Mouse (Mus musculus) limb, embryonic 14.5 days (tissue): Measurements from ENCODE around the gene Tgm1. TPM values are rescaled to one million over a fixed set of nuclear protein-coding genes. Genes with fewer than 3 reads are reported as not detected.

Experiments
- ATAC-seq: fragments of 200-750 bp; cut with Nextera tagmentation; 2 replicates; pipeline ENCODE4 v1.8.0; 2017; ENCODE audit warnings: low read depth, moderate number of reproducible peaks, moderate TSS enrichment; ENCODE audit not compliant: low FRiP score
- DNase-seq: peaks from one replicate; pipeline ENCODE4 v3.0.0-alpha.2; 2015; ENCODE audit warnings: low spot score
- H3K27ac ChIP-seq: fragments of 300-500 bp; sonication (generic); replicated peaks from 2 replicates; pipeline ENCODE4 v1.5.1; 2014; ENCODE audit warnings: low read depth, mild to moderate bottlenecking, low read length, moderate library complexity, mixed read lengths
- H3K27me3 ChIP-seq: fragments of 300-500 bp; sonication (generic); 2 replicates; pipeline ENCODE4 v1.6.1; 2014; ENCODE audit warnings: low read length, mixed read lengths; ENCODE audit not compliant: control insufficient read depth, insufficient read depth
- H3K36me3 ChIP-seq: fragments of 300-500 bp; sonication (generic); 2 replicates; pipeline ENCODE4 v1.6.1; 2014; ENCODE audit warnings: mild to moderate bottlenecking, low read length, moderate library complexity, mixed read lengths; ENCODE audit not compliant: control insufficient read depth, insufficient read depth
- H3K4me1 ChIP-seq: fragments of 300-500 bp; sonication (generic); 2 replicates; pipeline ENCODE4 v1.6.1; 2014; ENCODE audit warnings: antibody characterized with exemption, low read length, mixed read lengths; ENCODE audit not compliant: control insufficient read depth, insufficient read depth
- H3K4me2 ChIP-seq: fragments of 300-500 bp; sonication (generic); replicated peaks from 2 replicates; pipeline ENCODE4 v1.6.1; 2014; ENCODE audit warnings: low read depth, mild to moderate bottlenecking, low read length, moderate library complexity; ENCODE audit not compliant: severe bottlenecking
- H3K4me3 ChIP-seq: fragments of 300-500 bp; sonication (generic); replicated peaks from 2 replicates; pipeline ENCODE4 v1.5.1; 2014; ENCODE audit warnings: low read length
- H3K9ac ChIP-seq: fragments of 300-500 bp; sonication (generic); 2 replicates; pipeline ENCODE4 v1.6.1; 2014; ENCODE audit warnings: mild to moderate bottlenecking, low read depth, low read length, moderate library complexity; ENCODE audit not compliant: severe bottlenecking
- H3K9me3 ChIP-seq: fragments of 300-500 bp; sonication (generic); 2 replicates; pipeline ENCODE4 v1.6.1; 2016; ENCODE audit warnings: low read length; ENCODE audit not compliant: control insufficient read depth
- POLR2A ChIP-seq: fragments of 200-500 bp; IDR thresholded peaks from 2 replicates; pipeline ENCODE4 v1.8.0; 2012; ENCODE audit warnings: inconsistent platforms, mild to moderate bottlenecking, moderate library complexity, borderline replicate concordance; ENCODE audit not compliant: insufficient read depth, insufficient read length; ENCODE audit errors: extremely low read depth
- WGBS: fragments of 180-500 bp; shearing (Covaris S2); extraction: QIAGEN DNeasy Blood & Tissue Kit; methylation state at CpG from one replicate; pipeline ENCODE4 v1.1.7; 2014; 5-methylcytosine and 5-hydroxymethylcytosine counted together
- polyA plus RNA-seq, 2 experiments: library from polyadenylated mRNA; depleted of rRNA in 1 of 2; stranded (reverse) in 1 of 2; unstranded in 1 of 2; fragments of >200 nt; fragmentation: Nextera tagmentation in 1 of 2; extraction: Ambion mirVana in 1 of 2; gene quantifications; 2 replicates each; pipeline versions ENCODE4 v1.2.1 to v1.2.3; 2012 to 2014

Gene Tgm1
- polyA plus RNA-seq, 2 experiments: 17.7 to 21.2 TPM

DNA sequence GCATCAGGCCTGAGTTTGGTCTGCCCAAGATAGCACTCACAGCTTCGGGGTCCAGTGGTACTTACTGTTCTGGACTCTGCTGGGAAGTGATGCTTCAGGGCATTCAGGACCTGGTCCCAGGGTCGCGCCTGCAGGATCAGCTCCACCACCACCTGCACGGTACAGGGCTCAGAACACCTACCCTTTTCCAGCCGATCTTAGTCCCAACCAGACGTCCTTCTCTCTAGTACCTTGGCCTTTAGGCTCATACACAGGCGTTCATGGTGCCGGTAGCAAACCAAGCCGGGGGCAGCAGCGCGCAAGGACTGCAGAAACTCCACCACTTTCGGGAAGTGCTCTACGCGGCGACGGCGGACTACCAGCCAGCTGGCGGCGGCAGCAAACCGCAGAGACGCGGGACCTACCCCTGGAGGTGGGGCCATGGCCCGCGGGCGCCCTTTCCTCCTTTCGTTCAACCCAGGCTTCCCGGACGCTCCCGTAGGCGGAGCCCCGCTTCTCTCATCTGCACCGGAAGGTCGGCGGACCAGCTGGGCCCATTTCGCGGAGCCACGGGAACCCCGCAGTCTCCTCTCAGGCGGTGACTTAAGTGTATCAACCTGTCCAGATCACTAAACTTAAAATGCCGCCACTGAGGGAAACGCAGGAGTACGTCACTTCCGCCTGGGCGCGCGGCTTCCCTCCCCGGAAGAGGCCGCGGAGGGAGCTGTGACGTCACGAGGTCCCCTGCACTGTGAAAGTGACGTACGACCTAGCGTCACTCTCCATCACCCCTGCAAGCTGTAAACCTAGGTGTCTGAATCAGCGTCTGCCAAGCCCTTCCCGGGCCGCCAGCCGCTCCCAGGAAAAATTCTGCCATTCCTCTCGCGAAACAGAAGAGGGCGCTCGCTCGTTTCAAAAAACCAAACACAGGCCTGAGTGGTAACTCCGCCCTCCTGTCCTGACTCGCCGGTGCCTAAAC, 32.3 kb downstream of the Tgm1 start, which contains the start of gene Tinf2:
Gene Tinf2 (minus strand): TSS at position 661 of the 958 bp plus-strand sequence.
- no peaks in the 10 kb centered on the region for H3K9me3 ChIP-seq
- ATAC-seq: peak; percentile 97
- H3K27ac ChIP-seq: peak within 1 kb of the TSS; percentile 85
- H3K36me3 ChIP-seq: peaks cover 43% of the 10 kb centered on the region
- under 1% methylated on average over 60 of the region's 66 CpGs for WGBS
- 0 out of 2 replicates have a peak, but pooled peaks have one; percentile 39 for TF ChIP-seq POLR2A
- peaks cover 3% of the 10 kb centered on the region; the same call in 1 of the 2 replicates for H3K4me1 ChIP-seq
- peak within 1 kb of the TSS; percentile 74 for H3K4me3 ChIP-seq
- H3K9ac ChIP-seq: peak within 1 kb of the TSS; percentile 74
- no peaks in the 10 kb centered on the region for H3K27me3 ChIP-seq
- DNase-seq: peak; percentile 97
- peak within 1 kb of the TSS; percentile 66 for H3K4me2 ChIP-seq

DNA sequence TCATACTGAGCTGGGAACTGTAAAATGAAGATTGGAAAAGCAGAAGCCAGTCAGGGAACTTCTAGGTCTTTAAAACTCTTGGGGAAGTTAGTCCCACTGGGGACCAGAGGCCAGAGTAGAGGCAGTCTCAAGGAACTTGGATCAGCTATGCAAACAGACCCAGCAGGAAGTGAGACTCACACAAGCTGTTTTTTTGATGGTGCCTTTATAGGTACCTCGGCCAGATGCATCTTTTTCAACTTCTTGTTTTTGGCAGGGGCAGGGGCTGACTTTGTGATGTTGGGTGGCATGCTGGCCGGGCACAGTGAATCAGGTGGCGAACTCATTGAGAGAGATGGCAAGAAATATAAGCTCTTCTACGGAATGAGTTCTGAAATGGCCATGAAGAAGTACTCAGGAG, 36.1 kb downstream of the Tgm1 start:
- no peak for TF ChIP-seq POLR2A
- H3K36me3 ChIP-seq: peaks cover 58% of the 10 kb centered on the region

DNA sequence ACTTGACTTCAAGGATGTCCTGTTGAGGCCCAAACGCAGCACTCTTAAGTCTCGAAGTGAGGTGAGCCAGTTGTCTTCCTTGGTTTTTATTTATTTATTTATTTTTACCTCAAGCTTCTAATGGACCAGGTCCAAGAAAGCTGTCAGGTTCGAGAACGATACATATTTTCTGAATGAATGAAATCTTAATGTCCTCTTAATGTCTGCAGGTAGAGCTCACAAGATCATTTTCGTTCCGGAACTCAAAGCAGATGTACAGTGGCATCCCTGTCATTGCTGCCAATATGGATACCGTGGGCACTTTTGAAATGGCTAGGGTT, 41.0 kb downstream of the Tgm1 start:
- Histone ChIP-seq H3K27ac (peak overlapping the region; percentile 45; the same call in 1 of the 2 replicates), H3K36me3 (peaks cover 35% of the 10 kb centered on the region), H3K9ac (peak overlapping the region; percentile 78), H3K27me3 (no peaks in the 10 kb centered on the region), H3K9me3 (no peaks in the 10 kb centered on the region), H3K4me2 (peak overlapping the region; percentile 59), H3K4me1 (peaks cover 10% of the 10 kb centered on the region), H3K4me3 (peak overlapping the region; percentile 74)
- ATAC-seq (no peak), DNase-seq (no peak)
- 76% methylated on average over 7 of the region's 7 CpGs for WGBS
- no peak for TF ChIP-seq POLR2A

More for the DNA sequence above, 36.1 kb downstream of the Tgm1 start:
- H3K9ac ChIP-seq: no peak overlapping the region
- no peak overlapping the region for H3K4me3 ChIP-seq
- ATAC-seq (no peak), DNase-seq (no peak)
- H3K4me2 ChIP-seq: no peak overlapping the region
- H3K27ac ChIP-seq: no peak overlapping the region
- H3K9me3 ChIP-seq: no peaks in the 10 kb centered on the region
- H3K4me1 ChIP-seq: peaks cover 9% of the 10 kb centered on the region
- 80% methylated on average over 4 of the region's 4 CpGs for WGBS
- H3K27me3 ChIP-seq: no peaks in the 10 kb centered on the region

DNA sequence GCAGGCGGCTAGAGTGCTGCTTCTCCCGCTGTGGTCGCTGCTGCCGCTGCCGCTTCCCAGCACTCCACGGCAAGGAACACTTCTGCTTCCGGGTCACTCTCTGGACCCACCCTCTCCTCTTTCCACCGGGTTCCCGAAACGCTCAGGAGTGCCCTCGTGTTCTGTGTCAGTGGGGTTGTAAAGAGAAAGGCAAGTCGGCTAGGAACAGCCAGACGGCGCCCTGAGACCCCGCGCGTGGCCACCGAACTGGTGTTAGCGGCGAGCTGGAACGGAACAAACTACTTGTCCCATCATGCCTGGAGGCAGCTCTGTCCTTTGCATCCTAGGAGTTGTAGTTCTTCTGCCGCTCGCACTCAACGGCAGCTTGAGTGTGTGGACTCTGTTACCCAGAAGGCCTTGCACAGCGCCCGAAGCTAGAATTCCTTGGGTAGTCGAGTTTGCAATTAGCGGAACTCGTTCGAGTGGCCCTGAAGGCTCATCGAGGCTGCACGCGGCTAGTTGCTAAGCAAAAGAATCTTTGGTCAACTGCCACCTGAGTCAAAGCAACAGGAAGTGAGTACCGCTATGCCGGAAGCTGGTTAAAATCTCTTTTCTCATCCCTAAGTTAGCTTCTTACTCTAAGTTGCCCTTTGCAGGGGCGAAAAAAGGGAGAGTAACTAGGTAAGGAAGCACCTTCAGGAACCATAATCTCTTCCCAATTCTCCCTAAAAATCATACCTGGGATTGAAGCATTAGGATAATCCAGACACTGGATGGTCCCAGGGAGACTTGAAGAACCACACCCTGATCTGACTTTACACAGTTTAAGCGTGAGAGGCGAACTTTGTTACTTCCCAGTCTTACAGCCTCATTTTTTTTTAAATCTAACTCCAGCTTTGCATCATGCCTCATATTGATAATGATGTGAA, 41.6 kb downstream of the Tgm1 start, which contains the start of the genes Gmpr2 and Nedd8:
Gene Gmpr2 (plus strand): TSS at position 109 of the 908 bp plus-strand sequence.
Gene Nedd8 (minus strand): TSS at position 292 of the 908 bp plus-strand sequence.
- Histone ChIP-seq H3K27ac (peak within 1 kb of the TSS; percentile 89), H3K27me3 (no peaks in the 10 kb centered on the region), H3K36me3 (peaks cover 29% of the 10 kb centered on the region), H3K9me3 (no peaks in the 10 kb centered on the region), H3K4me3 (peak within 1 kb of the TSS; percentile 74), H3K4me1 (peaks cover 10% of the 10 kb centered on the region), H3K4me2 (peak within 1 kb of the TSS; percentile 59), H3K9ac (peak within 1 kb of the TSS; percentile 78)
- ATAC-seq (peak; percentile 97), DNase-seq (peak; percentile 95)
- under 1% methylated on average over 38 of the region's 38 CpGs for WGBS
- TF ChIP-seq POLR2A: 0 out of 2 replicates have a peak, but pooled peaks have one; percentile 42

DNA sequence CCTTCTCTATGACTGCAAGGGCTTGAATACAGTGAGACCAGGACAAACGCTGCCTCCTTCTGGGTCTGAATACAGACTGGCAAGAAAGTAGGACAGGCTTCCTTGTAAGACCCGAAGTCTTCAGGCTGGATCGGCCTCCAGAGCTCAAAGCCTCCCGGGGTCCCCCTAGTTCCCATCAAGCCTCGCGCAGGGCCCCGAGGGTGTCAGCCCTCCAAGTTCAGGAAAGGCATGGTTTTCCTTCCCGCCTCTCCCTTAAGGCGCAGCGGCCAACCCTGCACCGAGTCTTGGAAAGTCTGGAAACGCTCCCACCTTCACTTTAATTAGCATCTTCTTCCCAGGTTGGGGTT, 42.3 kb downstream of the Tgm1 start:
- Histone ChIP-seq H3K27ac (peak overlapping the region; percentile 89), H3K4me1 (peaks cover 10% of the 10 kb centered on the region), H3K9me3 (no peaks in the 10 kb centered on the region), H3K36me3 (peaks cover 27% of the 10 kb centered on the region), H3K9ac (peak overlapping the region; percentile 78), H3K27me3 (no peaks in the 10 kb centered on the region), H3K4me3 (peak overlapping the region; percentile 74), H3K4me2 (peak overlapping the region; percentile 59)
- DNase-seq (no peak), ATAC-seq (peak; percentile 32)
- TF ChIP-seq POLR2A: no peak
- WGBS: 0% methylated on average over 12 of the region's 12 CpGs
